Mouse (Mus musculus) bone marrow, adult 2 months (tissue): ENCODE measurements around the gene Plxna3. TPM values are rescaled to one million over a fixed set of nuclear protein-coding genes. Genes with fewer than 3 reads are reported as not detected.
"Not testable (repeated sequence)": the region's sequence is repeated elsewhere in the genome, so short reads cannot be mapped to it uniquely, and the experiment has no call there.

ENCODE experiments used
- H3K27ac ChIP-seq: fragments of 200-500 bp; 2 replicates; pipeline ENCODE4 v1.5.1; 2012; ENCODE audit warnings: low read depth, mild to moderate bottlenecking, control low read depth, inconsistent platforms, low read length; ENCODE audit not compliant: control insufficient read depth, poor library complexity, insufficient read depth
- H3K4me1 ChIP-seq: fragments of 200-500 bp; 2 replicates; pipeline ENCODE4 v1.6.1; 2011; ENCODE audit warnings: low read length; ENCODE audit not compliant: control insufficient read depth, insufficient read depth
- H3K4me3 ChIP-seq: fragments of 200-500 bp; replicated peaks from 2 replicates; pipeline ENCODE3; 2011; ENCODE audit warnings: mild to moderate bottlenecking, low read depth, low read length, control low read depth; ENCODE audit not compliant: control insufficient read depth
- CTCF ChIP-seq: fragments of 200-500 bp; IDR thresholded peaks from 2 replicates; pipeline ENCODE4 v1.5.1; 2011; ENCODE audit warnings: low read length, control low read depth; ENCODE audit not compliant: control insufficient read depth, insufficient read depth
- POLR2A ChIP-seq: fragments of 200-500 bp; IDR thresholded peaks from 2 replicates; pipeline ENCODE4 v1.6.1; 2011; ENCODE audit warnings: low read depth, mild to moderate bottlenecking, control low read depth, low read length, borderline replicate concordance; ENCODE audit not compliant: control insufficient read depth
- WGBS: fragments of 180-500 bp; shearing (Covaris S2); methylation state at CpG from one replicate; pipeline ENCODE4 v1.1.7; 2018; 5-methylcytosine and 5-hydroxymethylcytosine counted together
- polyA plus RNA-seq: library from polyadenylated mRNA; stranded (reverse); fragments of >200 nt; gene quantifications from 2 replicates; pipeline ENCODE4 v1.2.4, GENCODE M21; 2011; ENCODE audit warnings: low replicate concordance; ENCODE audit not compliant: missing spikeins, insufficient read depth, insufficient read length

The Plxna3 gene
- polyA plus RNA-seq, 1 experiment = 3.6 TPM

GRCm38 (mm10) chrX:74353467-74353770 lies 24.6 kb downstream of the Plxna3 start, which contains the start of gene Lage3:
TSS of gene Lage3 (minus strand) at chrX:74353618.
- H3K4me3 ChIP-seq = peak within 1 kb of the TSS; percentile 61
- WGBS = 7% methylated on average over 9 of the region's 22 CpGs
- no peak within 1 kb of the TSS for H3K27ac ChIP-seq
- H3K4me1 ChIP-seq = peaks cover 2% of the 10 kb centered on the region
- peak; percentile 74 for TF ChIP-seq POLR2A
- TF ChIP-seq CTCF = no peak

GRCm38 (mm10) chrX:74357069-74357468 lies 28.2 kb downstream of the Plxna3 start:
- 83% methylated on average over 3 of the region's 3 CpGs for WGBS
- H3K4me1 ChIP-seq, H3K4me3 ChIP-seq, H3K27ac ChIP-seq: not testable (repeated sequence)

GRCm38 (mm10) chrX:74359171-74359570 lies 30.3 kb downstream of the Plxna3 start:
- TF ChIP-seq POLR2A (no peak), CTCF (no peak)
- Histone ChIP-seq H3K4me1 (no peaks in the 10 kb centered on the region), H3K27ac (no peak overlapping the region), H3K4me3 (no peak overlapping the region)
- WGBS = 61% methylated on average over 11 of the region's 11 CpGs

- WGBS = 47% methylated on average over 10 of the region's 10 CpGs
Observed at GRCm38 (mm10) chrX:74367512-74367911, 38.6 kb downstream of the Plxna3 start.

GRCm38 (mm10) chrX:74368209-74368909 lies 39.5 kb downstream of the Plxna3 start:
- Histone ChIP-seq H3K27ac (peak overlapping the region; percentile 18), H3K4me3 (peak overlapping the region; percentile 86), H3K4me1 (no peaks in the 10 kb centered on the region; the same call in 1 of the 2 replicates)
- 11% methylated on average over 48 of the region's 49 CpGs for WGBS
- TF ChIP-seq POLR2A (peak; percentile 37; the same call in 1 of the 2 replicates), CTCF (no peak)

More at GRCm38 (mm10) chrX:74367512-74367911, 38.6 kb downstream of the Plxna3 start:
- Histone ChIP-seq H3K4me3 (peak overlapping the region; percentile 86), H3K4me1 (no peaks in the 10 kb centered on the region; the same call in 1 of the 2 replicates), H3K27ac (no peak overlapping the region)
- TF ChIP-seq POLR2A (no peak), CTCF (no peak)

- peak; percentile 62; the same call in 1 of the 2 replicates for TF ChIP-seq POLR2A
- no peak for TF ChIP-seq CTCF
- WGBS = 11% methylated on average over 32 of the region's 32 CpGs
- H3K27ac ChIP-seq = peak within 1 kb of the TSS; percentile 74
Observed at GRCm38 (mm10) chrX:74372888-74373549, 44.2 kb downstream of the Plxna3 start, which contains the start of the genes Ubl4a and Slc10a3. TSS of gene Ubl4a (minus strand) at chrX:74373218. TSS of gene Slc10a3 (minus strand) at chrX:74373349.

GRCm38 (mm10) chrX:74384451-74384850 lies 55.6 kb downstream of the Plxna3 start:
- no peak overlapping the region for H3K4me3 ChIP-seq
- H3K4me1 ChIP-seq = no peaks in the 10 kb centered on the region; the same call in 1 of the 2 replicates
- no peak for TF ChIP-seq CTCF
- 59% methylated on average over 2 of the region's 2 CpGs for WGBS
- H3K27ac ChIP-seq = no peak overlapping the region

More at GRCm38 (mm10) chrX:74372888-74373549, 44.2 kb downstream of the Plxna3 start, which contains the start of the genes Ubl4a and Slc10a3:
- H3K4me3 ChIP-seq = peak within 1 kb of the TSS; percentile 99
- no peaks in the 10 kb centered on the region; the same call in 1 of the 2 replicates for H3K4me1 ChIP-seq

- Histone ChIP-seq H3K4me3 (no peak overlapping the region), H3K4me1 (no peaks in the 10 kb centered on the region; the same call in 1 of the 2 replicates), H3K27ac (no peak overlapping the region)
- TF ChIP-seq POLR2A (no peak), CTCF (no peak)
Observed at GRCm38 (mm10) chrX:74388153-74388552, 59.3 kb downstream of the Plxna3 start.
